Mouse (Mus musculus) spleen, adult 12 weeks (tissue): Measurements from ENCODE around the gene Arl8b.

Source experiments
- DNase-seq: peaks from one replicate; pipeline ENCODE4 v3.0.0; 2022; ENCODE audit warnings: low spot score

Arl8b gene

GRCm38 (mm10) chr6:108782526-108783183 is at the start of gene Arl8b:
Gene Arl8b (plus strand): TSS chr6:108783099.
- peak; percentile 88 for DNase-seq

- DNase-seq = peak; percentile 36
Measured at GRCm38 (mm10) chr6:108735910-108736750, 46.8 kb upstream of the Arl8b start.

GRCm38 (mm10) chr6:108738463-108739203 is 44.3 kb upstream of the Arl8b start:
- no peak for DNase-seq

DNA sequence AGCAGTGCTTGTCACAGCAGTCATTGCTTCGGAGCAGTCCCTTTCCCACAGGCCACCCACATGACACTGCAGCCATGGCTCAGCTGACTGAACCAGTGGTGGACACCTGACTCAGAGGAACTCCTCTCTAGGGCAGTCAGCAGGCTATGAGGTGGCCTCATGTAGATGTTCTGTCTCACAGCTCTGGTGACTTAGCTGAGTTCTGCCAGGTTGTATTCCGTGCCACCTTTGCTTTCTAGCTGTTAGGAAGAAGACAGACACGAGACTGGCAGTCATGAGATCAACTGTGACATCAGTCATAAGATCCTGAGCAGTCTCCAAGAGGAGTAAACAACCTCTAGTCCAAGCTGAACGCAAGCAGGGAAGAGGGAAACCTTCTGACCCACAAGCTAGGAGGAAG is 42.3 kb upstream of the Arl8b start:
- DNase-seq = no peak

GRCm38 (mm10) chr6:108743730-108744129 is 39.2 kb upstream of the Arl8b start:
- no peak for DNase-seq

DNA sequence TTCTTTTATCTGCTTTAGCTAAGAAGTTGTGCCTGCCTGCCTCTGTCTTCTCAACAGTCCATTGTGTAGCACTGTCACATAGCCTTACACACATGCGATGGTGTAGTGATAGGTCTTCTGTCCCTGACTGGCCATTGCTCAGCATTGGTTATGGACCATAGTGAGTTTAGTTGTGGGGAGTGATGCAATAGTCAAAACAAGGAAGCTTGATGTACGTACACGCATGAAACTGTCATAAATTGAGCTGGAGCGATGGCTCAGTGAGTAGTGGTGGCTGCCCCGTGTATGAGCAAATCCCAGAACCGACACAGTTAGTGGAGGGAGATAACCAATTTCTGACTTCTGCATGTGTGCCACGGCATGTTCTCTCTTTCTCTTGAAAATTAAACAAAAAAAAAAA is 31.6 kb upstream of the Arl8b start:
- no peak for DNase-seq

GRCm38 (mm10) chr6:108752395-108752794 is 30.5 kb upstream of the Arl8b start:
- no peak for DNase-seq

DNA sequence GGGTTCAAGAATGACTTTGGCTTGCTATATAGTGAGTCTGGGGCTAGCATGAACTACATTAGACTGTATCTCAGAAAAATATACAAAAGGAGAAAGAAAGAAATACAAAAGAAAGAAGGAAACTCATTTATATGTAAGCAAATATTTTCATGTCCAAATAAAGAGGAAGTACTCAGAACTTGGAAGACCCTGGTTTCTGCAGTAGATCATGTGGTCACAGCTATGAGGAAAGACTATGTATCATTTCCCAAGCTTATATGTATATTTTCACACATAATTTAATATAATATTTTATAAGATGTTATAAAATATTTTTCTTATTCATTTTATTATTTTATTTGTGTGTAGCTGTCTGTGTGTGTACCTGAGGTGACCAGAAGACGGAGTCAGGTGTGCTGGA is 29.4 kb upstream of the Arl8b start:
- no peak for DNase-seq

GRCm38 (mm10) chr6:108754376-108754775 is 28.5 kb upstream of the Arl8b start:
- no peak for DNase-seq

DNA sequence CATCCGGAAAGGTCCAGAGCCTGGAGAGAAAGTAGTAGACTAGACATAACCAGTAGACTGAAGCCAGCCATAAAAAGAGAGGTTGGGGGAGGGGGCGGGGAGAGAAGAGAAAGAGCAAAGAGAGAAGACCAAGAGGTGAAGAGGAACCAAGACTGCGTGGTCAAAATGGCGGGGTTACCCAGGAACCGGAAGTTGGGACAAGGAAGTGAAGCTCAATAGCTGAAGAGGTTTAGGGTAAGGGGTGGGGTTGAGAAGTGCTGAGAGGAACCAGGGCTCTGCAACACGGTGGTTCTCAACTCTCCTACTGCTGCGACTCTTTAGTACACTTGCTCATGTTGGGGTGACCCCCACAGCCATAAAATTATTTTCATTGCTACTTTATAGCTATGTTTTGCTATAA is 27.0 kb upstream of the Arl8b start:
- no peak for DNase-seq

DNA sequence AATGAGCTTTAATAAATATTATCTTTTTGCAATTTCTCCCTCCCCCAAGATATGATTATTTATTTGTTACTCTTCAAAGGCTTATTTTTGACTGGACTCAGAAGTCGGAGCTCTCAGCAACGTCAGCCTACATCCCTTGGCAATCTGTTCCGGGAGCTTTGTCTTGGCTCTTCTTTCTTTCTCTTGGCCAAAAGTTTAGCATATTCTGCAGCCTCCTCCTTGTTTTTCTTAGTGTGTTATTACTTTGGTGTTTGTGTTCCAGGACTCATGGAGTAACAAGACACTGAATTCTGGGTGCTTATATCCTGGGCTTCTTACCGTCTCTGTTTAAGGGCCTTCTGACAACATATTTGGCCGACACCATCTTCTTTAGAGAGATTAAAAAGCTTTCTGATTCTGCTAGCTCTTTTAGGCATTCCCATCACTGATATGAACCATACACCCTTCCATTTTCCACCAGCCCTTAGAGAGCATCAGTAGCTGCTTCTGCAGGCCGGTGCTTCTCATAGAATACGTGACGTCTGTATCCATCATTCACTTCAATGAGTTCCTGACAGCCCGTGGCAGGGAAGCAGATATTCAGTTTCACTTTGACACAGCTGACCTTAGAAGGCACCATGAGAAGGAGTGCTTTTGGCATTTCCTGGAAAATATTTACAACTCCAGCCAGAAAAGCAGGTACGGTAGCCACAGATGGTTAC is 23.8 kb upstream of the Arl8b start:
- DNase-seq = no peak

DNA sequence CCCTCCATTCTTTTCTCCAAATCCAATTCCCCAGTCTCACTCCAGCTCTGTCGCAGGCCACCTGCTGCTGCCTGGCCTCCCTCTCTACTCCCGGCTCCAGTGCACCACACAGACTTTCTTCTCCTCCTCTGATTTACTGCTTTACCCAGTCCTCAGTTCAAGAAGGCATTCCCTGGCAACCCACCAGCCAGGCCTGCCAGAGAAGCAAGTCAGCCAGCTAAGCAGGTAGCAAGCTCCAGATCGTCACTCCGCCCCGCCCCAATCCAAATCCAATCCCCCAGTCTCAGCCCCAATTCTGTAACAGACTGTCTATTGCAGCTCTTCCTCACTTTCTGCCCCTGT is 23.2 kb upstream of the Arl8b start:
- DNase-seq = no peak

DNA sequence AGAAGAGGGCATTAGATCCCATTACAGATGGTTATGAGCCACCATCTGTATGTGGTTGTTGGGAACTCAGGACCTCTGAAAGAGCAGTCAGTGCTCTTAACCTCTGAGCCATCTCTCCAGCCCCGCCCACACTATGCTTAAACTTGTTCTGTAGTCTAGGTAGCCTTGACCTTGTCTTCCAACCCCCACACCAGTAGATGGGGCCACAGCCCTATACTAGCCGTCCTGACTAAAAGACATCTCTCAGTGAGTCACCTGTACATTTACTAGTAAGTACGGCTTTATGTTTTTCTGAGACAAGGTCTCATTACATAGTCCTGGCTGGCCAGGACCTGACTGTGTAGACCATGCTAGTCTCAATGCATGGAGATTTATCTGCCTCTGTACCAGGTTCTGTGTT is 12.0 kb upstream of the Arl8b start:
- no peak for DNase-seq

GRCm38 (mm10) chr6:108772913-108773312 is 10.0 kb upstream of the Arl8b start:
- DNase-seq = peak; percentile 44

- DNase-seq = no peak
Measured at GRCm38 (mm10) chr6:108773480-108773879, 9.4 kb upstream of the Arl8b start.

DNA sequence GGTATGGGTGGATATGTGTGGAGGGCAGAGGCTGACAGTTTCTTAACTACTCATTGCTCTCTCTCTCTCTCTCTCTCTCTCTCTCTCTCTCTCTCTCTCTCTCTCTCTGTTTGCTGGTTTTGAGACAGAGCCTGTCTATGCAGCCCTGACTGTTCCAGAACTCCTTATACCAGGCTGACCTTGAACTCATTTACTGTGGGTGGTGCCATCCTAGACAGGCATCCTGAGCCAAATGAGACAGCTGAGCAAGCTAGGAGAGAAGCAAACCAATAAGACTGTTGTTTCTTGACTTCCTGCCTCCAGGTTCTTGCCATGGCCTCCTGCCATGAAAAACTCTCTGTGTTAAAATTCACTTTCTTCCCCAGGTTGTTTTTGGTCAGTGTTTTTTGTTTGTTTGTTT is 6.6 kb upstream of the Arl8b start:
- DNase-seq = no peak

DNA sequence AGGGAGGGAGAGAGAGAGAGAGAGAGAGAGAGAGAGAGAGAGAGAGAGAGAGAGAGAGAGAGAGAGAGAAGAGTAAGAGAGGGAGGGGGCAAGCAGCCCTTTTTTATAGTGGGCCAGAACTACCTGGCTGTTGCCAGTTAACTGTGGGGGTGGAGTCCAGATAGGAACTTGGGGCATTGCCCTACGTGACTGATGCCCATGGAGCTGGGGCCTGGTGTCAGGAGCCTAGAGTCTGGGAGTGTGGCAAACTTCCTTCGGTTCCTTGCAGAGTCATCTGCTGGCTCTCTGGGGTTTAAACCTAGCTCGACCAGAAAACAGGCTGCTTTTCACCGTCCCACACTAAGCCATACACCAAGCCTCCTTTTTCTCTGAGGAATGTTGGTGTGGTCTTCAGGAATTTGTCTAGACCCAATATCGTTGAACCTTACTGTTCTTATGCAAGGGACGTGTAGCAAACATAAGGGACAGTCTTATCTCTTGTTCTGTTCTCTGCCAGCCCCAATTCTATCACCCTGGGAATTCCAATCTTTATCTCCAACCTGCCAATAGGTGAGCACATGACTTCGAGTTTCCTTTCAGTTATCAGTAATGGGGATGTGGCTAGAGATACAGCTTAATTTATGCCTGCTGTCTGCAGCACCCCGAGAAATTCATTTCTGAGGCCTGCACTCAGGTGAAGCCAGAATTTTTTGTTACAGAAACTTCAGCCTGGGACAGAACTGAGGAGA is 5.2 kb upstream of the Arl8b start:
- DNase-seq = no peak

DNA sequence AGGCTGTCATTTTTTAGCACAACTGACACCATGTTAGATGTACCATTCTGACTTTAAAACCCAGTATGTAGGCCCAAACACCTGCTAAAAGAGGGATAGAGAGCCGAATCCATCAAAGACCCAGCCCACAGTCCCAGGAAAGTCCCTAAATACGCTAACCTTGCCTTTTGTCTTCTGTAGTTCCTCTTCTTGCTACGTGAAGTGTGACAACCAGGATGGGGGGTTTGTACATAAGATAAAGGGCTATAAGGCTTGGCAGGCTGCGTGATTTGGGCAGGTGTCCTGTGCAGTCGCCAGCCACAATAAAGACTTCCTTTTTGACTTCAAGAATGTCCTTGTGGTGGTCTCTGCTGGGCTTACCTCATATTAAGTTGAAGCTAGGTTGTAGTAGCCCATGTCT is 4.5 kb upstream of the Arl8b start:
- no peak for DNase-seq

- no peak for DNase-seq
Measured at GRCm38 (mm10) chr6:108781865-108782264, 1.0 kb upstream of the Arl8b start.

DNA sequence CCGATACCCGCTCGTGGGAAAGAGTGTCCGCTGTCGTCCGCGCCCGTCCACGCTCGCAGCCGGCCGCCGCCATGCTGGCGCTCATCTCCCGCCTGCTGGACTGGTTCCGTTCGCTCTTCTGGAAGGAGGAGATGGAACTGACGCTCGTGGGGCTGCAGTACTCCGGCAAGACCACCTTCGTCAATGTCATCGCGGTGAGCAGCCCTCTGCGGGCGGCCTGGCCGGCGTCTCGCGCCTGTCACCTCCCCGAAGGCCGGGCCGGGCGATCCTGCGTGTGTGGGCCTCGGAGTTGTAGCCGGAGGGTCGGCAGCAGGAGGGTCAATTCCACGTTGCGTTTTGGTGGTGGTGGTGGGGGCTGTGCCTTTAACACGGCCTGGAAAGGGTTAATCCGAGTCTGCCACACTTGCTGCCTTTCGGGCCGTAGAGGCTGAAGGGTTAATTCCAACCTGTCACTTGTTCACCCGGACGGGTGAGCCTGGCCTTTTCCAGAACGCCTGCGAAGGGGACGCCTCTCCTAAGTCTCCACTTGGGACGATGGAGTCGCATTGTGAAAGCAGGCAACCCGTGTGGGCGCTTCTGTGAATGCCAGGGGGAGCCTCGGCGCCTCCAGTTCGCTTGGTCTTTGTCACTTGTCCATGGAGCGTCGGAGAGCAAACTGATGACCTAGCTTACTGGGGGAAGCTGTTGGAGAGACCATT is 434 bp downstream of the Arl8b start:
- DNase-seq = peak; percentile 14

DNA sequence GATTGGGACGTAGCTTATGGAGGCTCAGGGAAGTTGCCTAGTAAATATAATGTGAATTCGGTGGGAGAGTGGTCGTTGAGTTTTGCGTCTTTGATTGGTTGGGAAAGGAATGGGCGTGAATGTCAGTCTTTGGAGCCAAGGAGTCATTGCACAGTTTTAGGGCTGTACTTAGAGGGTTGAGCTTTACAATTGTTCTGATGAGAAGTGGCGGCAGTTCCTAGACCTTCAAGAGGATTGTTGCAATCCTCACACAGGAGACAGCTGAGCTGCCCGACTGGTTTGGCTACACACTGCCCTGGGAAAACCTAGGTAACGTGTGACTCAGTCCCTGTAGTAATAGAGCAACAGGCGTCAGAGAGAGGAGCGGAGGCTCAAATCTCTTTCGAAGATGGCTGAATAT is 1.2 kb downstream of the Arl8b start:
- DNase-seq = no peak
